11 mouse cellular contexts compared by ENCODE assay signal in genomic region chr7:45465112-45465511, GRCm38 (mm10). TPM values are rescaled to one million over a fixed set of nuclear protein-coding genes. Genes with fewer than 3 reads are reported as not detected.
DNase-seq lines count a peak whose midpoint lies in the region; ATAC-seq and TF ChIP-seq lines count a peak whose summit lies in the region.
"Had no signal": no experiment of that assay in that cellular context is flagged by ENCODE, and none has a peak within 500 bp of the region (broad histone marks: within the 10 kb centered on the region; RNA-seq: fewer than 3 reads in every experiment).

No protein-coding gene starts in this region.

- no peak overlapping the region for H3K9ac ChIP-seq in lung, embryonic 14.5 days
- H3K9ac ChIP-seq in embryonic facial prominence, embryonic 14.5 days (ENCODE audit: low read depth, low read length): no peak overlapping the region
- H3K9ac ChIP-seq in intestine, postnatal 0 days (ENCODE audit: low read depth, low read length): no peak overlapping the region
- H3K9ac ChIP-seq in midbrain, embryonic 16.5 days (ENCODE audit: low read depth, low read length): no peak overlapping the region

- WGBS in lung, embryonic 14.5 days: 90% methylated on average over 12 of the region's 12 CpGs
- 94% methylated on average over 12 of the region's 12 CpGs for WGBS in embryonic facial prominence, embryonic 14.5 days
- 88% methylated on average over 12 of the region's 12 CpGs for WGBS in intestine, postnatal 0 days
- 97% methylated on average over 12 of the region's 12 CpGs for WGBS in midbrain, embryonic 16.5 days

- no peaks in the 10 kb centered on the region for H3K9me3 ChIP-seq in lung, embryonic 14.5 days (ENCODE audit: low read depth, low read length)
- H3K9me3 ChIP-seq in embryonic facial prominence, embryonic 14.5 days (ENCODE audit: control insufficient read depth, low read length): no peaks in the 10 kb centered on the region
- no peaks in the 10 kb centered on the region for H3K9me3 ChIP-seq in intestine, postnatal 0 days (ENCODE audit: control insufficient read depth)
- no peaks in the 10 kb centered on the region for H3K9me3 ChIP-seq in midbrain, embryonic 16.5 days (replicated peaks; ENCODE audit: control insufficient read depth, low read length, poor library complexity, severe bottlenecking)

- peak overlapping the region; percentile 87; the same call in 1 of the 2 replicates for H3K4me3 ChIP-seq in lung, embryonic 14.5 days (ENCODE audit: low read depth, low read length)
- H3K4me3 ChIP-seq in embryonic facial prominence, embryonic 14.5 days (ENCODE audit: low read depth, low read length): 0 out of 2 replicates have a peak overlapping the region, but pooled peaks have one; percentile 90
- H3K4me3 ChIP-seq in intestine, postnatal 0 days (ENCODE audit: low read depth, low read length): no peak overlapping the region
- H3K4me3 ChIP-seq in midbrain, embryonic 16.5 days (ENCODE audit: low read depth, low read length): no peak overlapping the region

- no peak for DNase-seq in lung, embryonic 14.5 days
- no peak for DNase-seq in lung, postnatal 14 days
- DNase-seq in embryonic facial prominence, embryonic 14.5 days (ENCODE audit: low spot score): no peak
- no peak for DNase-seq in thymus, postnatal 4 days
- no peak for DNase-seq in frontal cortex, adult 2 months (ENCODE audit: extremely low spot score in 1 of 2, low spot score in 1 of 2)
- no peak for DNase-seq in spleen, postnatal 36 days (ENCODE audit: low spot score in 2 of 2)
- DNase-seq: lung, postnatal 4 days; retina, postnatal 1 day had no signal

- no peaks in the 10 kb centered on the region for H3K27me3 ChIP-seq in lung, embryonic 14.5 days (ENCODE audit: insufficient read depth, low read length)
- no peaks in the 10 kb centered on the region for H3K27me3 ChIP-seq in embryonic facial prominence, embryonic 14.5 days (replicated peaks; ENCODE audit: control insufficient read depth, insufficient read depth, low read length)
- H3K27me3 ChIP-seq in intestine, postnatal 0 days (replicated peaks; ENCODE audit: control insufficient read depth, insufficient read depth, low read length): no peaks in the 10 kb centered on the region
- no peaks in the 10 kb centered on the region for H3K27me3 ChIP-seq in midbrain, embryonic 16.5 days (ENCODE audit: control insufficient read depth, insufficient read depth, low read depth, low read length)

- H3K4me2 ChIP-seq in lung, embryonic 14.5 days: peak overlapping the region; percentile 94
- 0 out of 2 replicates have a peak overlapping the region, but pooled peaks have one; percentile 78 for H3K4me2 ChIP-seq in embryonic facial prominence, embryonic 14.5 days (ENCODE audit: low read depth, low read length)
- peak overlapping the region; percentile 93; the same call in 1 of the 2 replicates for H3K4me2 ChIP-seq in intestine, postnatal 0 days (replicated peaks; ENCODE audit: low read depth)
- H3K4me2 ChIP-seq in midbrain, embryonic 16.5 days (ENCODE audit: low read length): peak overlapping the region; percentile 96; the same call in 1 of the 2 replicates

- no peak for ATAC-seq in lung, embryonic 14.5 days (ENCODE audit: insufficient read depth)
- no peak for ATAC-seq in embryonic facial prominence, embryonic 14.5 days (ENCODE audit: low read depth)
- ATAC-seq in intestine, postnatal 0 days: no peak
- ATAC-seq in midbrain, embryonic 16.5 days: no peak

- H3K27ac ChIP-seq in lung, embryonic 14.5 days (ENCODE audit: low read depth): no peak overlapping the region
- H3K27ac ChIP-seq in embryonic facial prominence, embryonic 14.5 days (replicated peaks; ENCODE audit: low read depth, low read length): no peak overlapping the region
- no peak overlapping the region for H3K27ac ChIP-seq in intestine, postnatal 0 days (ENCODE audit: low read depth, low read length)
- H3K27ac ChIP-seq in midbrain, embryonic 16.5 days (ENCODE audit: low read length): no peak overlapping the region

- no peak for TF ChIP-seq CTCF in lung, embryonic 14.5 days (IDR thresholded peaks at IDR 0.05; ENCODE audit: low read depth)
- TF ChIP-seq CTCF in intestine, postnatal 0 days (IDR thresholded peaks at IDR 0.05; ENCODE audit: low read depth): no peak

- H3K36me3 ChIP-seq in lung, embryonic 14.5 days (ENCODE audit: insufficient read depth): peaks cover 43% of the 10 kb centered on the region
- peaks cover 42% of the 10 kb centered on the region for H3K36me3 ChIP-seq in embryonic facial prominence, embryonic 14.5 days (ENCODE audit: control insufficient read depth, insufficient read depth, low read length)
- H3K36me3 ChIP-seq in intestine, postnatal 0 days (ENCODE audit: control insufficient read depth, insufficient read depth): peaks cover 21% of the 10 kb centered on the region
- H3K36me3 ChIP-seq in midbrain, embryonic 16.5 days (ENCODE audit: control insufficient read depth, insufficient read depth, low read length): peaks cover 18% of the 10 kb centered on the region

- peaks cover 10% of the 10 kb centered on the region for H3K4me1 ChIP-seq in lung, embryonic 14.5 days (ENCODE audit: insufficient read depth)
- H3K4me1 ChIP-seq in embryonic facial prominence, embryonic 14.5 days (ENCODE audit: control insufficient read depth, insufficient read depth, low read length): peaks cover 22% of the 10 kb centered on the region
- H3K4me1 ChIP-seq in intestine, postnatal 0 days (replicated peaks; ENCODE audit: control insufficient read depth, insufficient read depth, low read length): 0 out of 2 replicates have a peak, but pooled peaks cover 13% of the 10 kb centered on the region
- peaks cover 32% of the 10 kb centered on the region for H3K4me1 ChIP-seq in midbrain, embryonic 16.5 days (ENCODE audit: control insufficient read depth, insufficient read depth, low read length)

RNA-seq across cellular contexts. Expression of gene Bax, which starts 1.6 kb away (rescaled TPM):
- polyA plus RNA-seq in lung, embryonic 14.5 days (2014; fragmentation: Nextera tagmentation; extraction: Ambion mirVana): 135 and 139 TPM in 2 replicates
- polyA plus RNA-seq in embryonic facial prominence, embryonic 14.5 days (2014; fragmentation: Nextera tagmentation; extraction: Ambion mirVana): 120 and 132 TPM in 2 replicates
- 173 and 180 TPM in 2 replicates for polyA plus RNA-seq in intestine, postnatal 0 days (2015; fragmentation: Nextera tagmentation; extraction: Ambion mirVana)
- 232 and 243 TPM in 2 replicates for polyA plus RNA-seq in midbrain, embryonic 16.5 days (2015; fragmentation: Nextera tagmentation; extraction: Ambion mirVana)
- polyA plus RNA-seq in frontal cortex, adult 2 months (2012; rRNA removed): 108 and 110 TPM in 2 replicates

RNA-seq across cellular contexts. Expression of gene Ftl1, which starts 5.4 kb away (rescaled TPM):
- polyA plus RNA-seq in lung, embryonic 14.5 days (2014; fragmentation: Nextera tagmentation; extraction: Ambion mirVana): 4,463 and 4,749 TPM in 2 replicates
- 4,260 and 4,697 TPM in 2 replicates for polyA plus RNA-seq in embryonic facial prominence, embryonic 14.5 days (2014; fragmentation: Nextera tagmentation; extraction: Ambion mirVana)
- 13,232 and 14,059 TPM in 2 replicates for polyA plus RNA-seq in intestine, postnatal 0 days (2015; fragmentation: Nextera tagmentation; extraction: Ambion mirVana)
- polyA plus RNA-seq in midbrain, embryonic 16.5 days (2015; fragmentation: Nextera tagmentation; extraction: Ambion mirVana): 5,323 and 5,449 TPM in 2 replicates
- polyA plus RNA-seq in frontal cortex, adult 2 months (2012; rRNA removed): 647 and 719 TPM in 2 replicates

RNA-seq across cellular contexts. Expression of gene Tulp2, which starts 16.6 kb away (rescaled TPM):
- 0.47 and 0.86 TPM in 2 replicates for polyA plus RNA-seq in lung, embryonic 14.5 days (2014; fragmentation: Nextera tagmentation; extraction: Ambion mirVana)
- polyA plus RNA-seq in embryonic facial prominence, embryonic 14.5 days (2014; fragmentation: Nextera tagmentation; extraction: Ambion mirVana): 1.2 and 1.5 TPM in 2 replicates
- 0.65 and 0.78 TPM in 2 replicates for polyA plus RNA-seq in intestine, postnatal 0 days (2015; fragmentation: Nextera tagmentation; extraction: Ambion mirVana)
- polyA plus RNA-seq in midbrain, embryonic 16.5 days (2015; fragmentation: Nextera tagmentation; extraction: Ambion mirVana): 0.15 and 0.16 TPM in 2 replicates
- 0.12 and 0.17 TPM in 2 replicates for polyA plus RNA-seq in frontal cortex, adult 2 months (2012; rRNA removed)

RNA-seq across cellular contexts. Expression of gene Gm45808, which starts 21.5 kb away (rescaled TPM):
- polyA plus RNA-seq in lung, embryonic 14.5 days (2014; fragmentation: Nextera tagmentation; extraction: Ambion mirVana): not detected in 2 replicates
- polyA plus RNA-seq in embryonic facial prominence, embryonic 14.5 days (2014; fragmentation: Nextera tagmentation; extraction: Ambion mirVana): not detected in 2 replicates
- polyA plus RNA-seq in intestine, postnatal 0 days (2015; fragmentation: Nextera tagmentation; extraction: Ambion mirVana): not detected in 2 replicates
- polyA plus RNA-seq in midbrain, embryonic 16.5 days (2015; fragmentation: Nextera tagmentation; extraction: Ambion mirVana): not detected in 2 replicates
- polyA plus RNA-seq in frontal cortex, adult 2 months (2012; rRNA removed): 0.23 TPM in 1 of 2 replicates, not detected in the other
- polyA plus RNA-seq: stomach, embryonic 16.5 days had no signal

RNA-seq across cellular contexts. Expression of gene Dhdh, which starts 23.5 kb away (rescaled TPM):
- polyA plus RNA-seq in lung, embryonic 14.5 days (2014; fragmentation: Nextera tagmentation; extraction: Ambion mirVana): 3.0 and 3.3 TPM in 2 replicates
- 2.5 and 3.2 TPM in 2 replicates for polyA plus RNA-seq in embryonic facial prominence, embryonic 14.5 days (2014; fragmentation: Nextera tagmentation; extraction: Ambion mirVana)
- 1.1 and 1.2 TPM in 2 replicates for polyA plus RNA-seq in intestine, postnatal 0 days (2015; fragmentation: Nextera tagmentation; extraction: Ambion mirVana)
- polyA plus RNA-seq in midbrain, embryonic 16.5 days (2015; fragmentation: Nextera tagmentation; extraction: Ambion mirVana): 4.1 and 4.2 TPM in 2 replicates
- polyA plus RNA-seq in frontal cortex, adult 2 months (2012; rRNA removed): 8.0 and 8.8 TPM in 2 replicates

Comparison
In these comparisons a context has a peak if more than half of its experiments do, and no peak if none do; other contexts are left out.
1. H3K4me3 ChIP-seq: peak in lung, embryonic 14.5 days (single experiment) and embryonic facial prominence, embryonic 14.5 days (single experiment); none in intestine, postnatal 0 days (single experiment) and midbrain, embryonic 16.5 days (single experiment).
2. Peak in every context shown above with its lines, with median percentiles within 50 percentile points of each other: H3K4me2 ChIP-seq.